Mouse (Mus musculus) liver, postnatal 0 days (tissue): ENCODE data around the gene Flywch1.

ENCODE experiments used
- CTCF ChIP-seq: sonication (generic); IDR thresholded peaks from 2 replicates; pipeline ENCODE4 v1.5.1; 2016; ENCODE audit warnings: antibody characterized with exemption, low read depth
- EP300 ChIP-seq: IDR thresholded peaks from 2 replicates; pipeline ENCODE4 v1.6.1; 2016; ENCODE audit warnings: antibody characterized with exemption, low read depth, mild to moderate bottlenecking

DNA sequence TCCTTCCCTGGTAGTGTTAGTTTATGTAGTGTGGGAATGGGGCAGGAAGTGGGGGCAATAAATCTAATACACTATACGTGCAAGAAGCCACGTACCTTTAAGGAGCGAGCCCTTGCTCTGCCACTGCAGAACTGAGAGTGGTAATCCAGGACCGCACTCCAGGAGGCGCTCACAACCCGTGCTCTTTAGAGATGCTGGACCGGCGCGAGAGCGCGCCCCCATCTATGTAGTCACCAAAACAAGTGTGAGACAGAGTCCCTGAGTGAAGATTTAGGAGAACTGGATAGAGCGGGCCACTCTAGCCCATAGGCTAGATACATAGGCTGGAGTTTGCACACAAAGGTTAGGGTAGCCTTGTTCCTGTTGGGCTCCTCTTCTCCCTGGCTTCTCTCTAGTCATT, 2.7 kb upstream of the Flywch1 start:
- peak; percentile 89 for TF ChIP-seq CTCF
- no peak for TF ChIP-seq EP300
